Mouse (Mus musculus): ENCODE measurements around the gene Hspa1a. TPM values are rescaled to one million over a fixed set of nuclear protein-coding genes. Genes with fewer than 3 reads are reported as not detected.
"Not testable (repeated sequence)": the region's sequence is repeated elsewhere in the genome, so short reads cannot be mapped to it uniquely, and the experiment has no call there.

The Hspa1a gene
- polyA plus RNA-seq (2015; fragmentation: Nextera tagmentation; extraction: Ambion mirVana) = 13.7 and 16.3 TPM in 2 replicates

GRCm38 (mm10) chr17:34972069-34972749 is at the start of gene Hspa1a, which contains the start of gene Hspa1l:
Hspa1a (minus strand) TSS chr17:34972156.
Hspa1l (plus strand) TSS chr17:34972703.
- peak within 1 kb of the TSS; percentile 25 for H3K27ac ChIP-seq (ENCODE audit: low read length)
- under 1% methylated on average over 29 of the region's 33 CpGs for WGBS
- peak; percentile 96 for ATAC-seq (ENCODE audit: insufficient read depth, low FRiP score)
- not testable (repeated sequence) for H3K9me3 ChIP-seq (replicated peaks; ENCODE audit: control insufficient read depth, low read length); H3K4me1 ChIP-seq (ENCODE audit: control insufficient read depth, insufficient read depth, low read length); H3K36me3 ChIP-seq (ENCODE audit: control insufficient read depth, insufficient read depth, low read length)
- H3K27me3 ChIP-seq (ENCODE audit: control insufficient read depth, insufficient read depth, low read length) = peaks cover 19% of the 10 kb centered on the region
- peak within 1 kb of the TSS; percentile 42 for H3K4me3 ChIP-seq (replicated peaks; ENCODE audit: low read length)
- H3K4me2 ChIP-seq (ENCODE audit: low read depth, low read length) = peak within 1 kb of the TSS; percentile 69
- peak within 1 kb of the TSS; percentile 38 for H3K9ac ChIP-seq (ENCODE audit: low read length)

GRCm38 (mm10) chr17:35021163-35021808 is 49.3 kb upstream of the Hspa1a start:
- H3K9me3 ChIP-seq (replicated peaks; ENCODE audit: control insufficient read depth, low read length) = no peaks in the 10 kb centered on the region
- no peak overlapping the region for H3K4me2 ChIP-seq (ENCODE audit: low read depth, low read length)
- peaks cover 29% of the 10 kb centered on the region for H3K4me1 ChIP-seq (ENCODE audit: control insufficient read depth, insufficient read depth, low read length)
- ATAC-seq (ENCODE audit: insufficient read depth, low FRiP score) = peak; percentile 42; the same call in 1 of the 2 replicates
- H3K27ac ChIP-seq (ENCODE audit: low read length) = no peak overlapping the region; the same call in 1 of the 2 replicates
- 11% methylated on average over 16 of the region's 17 CpGs for WGBS
- H3K9ac ChIP-seq (ENCODE audit: low read length) = 0 out of 2 replicates have a peak overlapping the region, but pooled peaks have one; percentile 1
- no peaks in the 10 kb centered on the region for H3K36me3 ChIP-seq (ENCODE audit: control insufficient read depth, insufficient read depth, low read length)
- H3K4me3 ChIP-seq (replicated peaks; ENCODE audit: low read length) = no peak overlapping the region
- no peaks in the 10 kb centered on the region for H3K27me3 ChIP-seq (ENCODE audit: control insufficient read depth, insufficient read depth, low read length)

- no peaks in the 10 kb centered on the region for H3K36me3 ChIP-seq (ENCODE audit: control insufficient read depth, insufficient read depth, low read length)
- ATAC-seq (ENCODE audit: insufficient read depth, low FRiP score) = no peak
- H3K9me3 ChIP-seq (replicated peaks; ENCODE audit: control insufficient read depth, low read length) = no peaks in the 10 kb centered on the region
- H3K4me2 ChIP-seq (ENCODE audit: low read depth, low read length) = no peak overlapping the region
- no peaks in the 10 kb centered on the region for H3K27me3 ChIP-seq (ENCODE audit: control insufficient read depth, insufficient read depth, low read length)
- WGBS = 83% methylated on average over 8 of the region's 8 CpGs
- H3K9ac ChIP-seq (ENCODE audit: low read length) = no peak overlapping the region
- H3K27ac ChIP-seq (ENCODE audit: low read length) = no peak overlapping the region
- H3K4me3 ChIP-seq (replicated peaks; ENCODE audit: low read length) = no peak overlapping the region
- H3K4me1 ChIP-seq (ENCODE audit: control insufficient read depth, insufficient read depth, low read length) = peaks cover 25% of the 10 kb centered on the region
Observed at GRCm38 (mm10) chr17:35020551-35020950, 48.6 kb upstream of the Hspa1a start.

GRCm38 (mm10) chr17:35019894-35020293 is 47.9 kb upstream of the Hspa1a start:
- no peaks in the 10 kb centered on the region for H3K27me3 ChIP-seq (ENCODE audit: control insufficient read depth, insufficient read depth, low read length)
- 79% methylated on average over 11 of the region's 11 CpGs for WGBS
- H3K4me1 ChIP-seq (ENCODE audit: control insufficient read depth, insufficient read depth, low read length) = peaks cover 25% of the 10 kb centered on the region
- H3K4me3 ChIP-seq (replicated peaks; ENCODE audit: low read length) = no peak overlapping the region
- no peak overlapping the region for H3K27ac ChIP-seq (ENCODE audit: low read length)
- H3K4me2 ChIP-seq (ENCODE audit: low read depth, low read length) = no peak overlapping the region
- no peaks in the 10 kb centered on the region for H3K9me3 ChIP-seq (replicated peaks; ENCODE audit: control insufficient read depth, low read length)
- no peak for ATAC-seq (ENCODE audit: insufficient read depth, low FRiP score)
- H3K36me3 ChIP-seq (ENCODE audit: control insufficient read depth, insufficient read depth, low read length) = 0 out of 2 replicates have a peak, but pooled peaks cover 4% of the 10 kb centered on the region
- H3K9ac ChIP-seq (ENCODE audit: low read length) = no peak overlapping the region

GRCm38 (mm10) chr17:35018171-35018570 is 46.2 kb upstream of the Hspa1a start:
- H3K4me1 ChIP-seq (ENCODE audit: control insufficient read depth, insufficient read depth, low read length) = peaks cover 21% of the 10 kb centered on the region
- ATAC-seq (ENCODE audit: insufficient read depth, low FRiP score) = no peak
- 69% methylated on average over 3 of the region's 3 CpGs for WGBS
- H3K9me3 ChIP-seq (replicated peaks; ENCODE audit: control insufficient read depth, low read length) = no peaks in the 10 kb centered on the region
- peaks cover 16% of the 10 kb centered on the region; the same call in 1 of the 2 replicates for H3K36me3 ChIP-seq (ENCODE audit: control insufficient read depth, insufficient read depth, low read length)
- H3K4me2 ChIP-seq (ENCODE audit: low read depth, low read length) = no peak overlapping the region
- H3K27me3 ChIP-seq (ENCODE audit: control insufficient read depth, insufficient read depth, low read length) = no peaks in the 10 kb centered on the region
- no peak overlapping the region for H3K9ac ChIP-seq (ENCODE audit: low read length)
- no peak overlapping the region for H3K27ac ChIP-seq (ENCODE audit: low read length)
- H3K4me3 ChIP-seq (replicated peaks; ENCODE audit: low read length) = no peak overlapping the region

- no peak for ATAC-seq (ENCODE audit: insufficient read depth, low FRiP score)
- no peak overlapping the region for H3K4me2 ChIP-seq (ENCODE audit: low read depth, low read length)
- H3K9ac ChIP-seq (ENCODE audit: low read length) = no peak overlapping the region
- peaks cover 21% of the 10 kb centered on the region for H3K4me1 ChIP-seq (ENCODE audit: control insufficient read depth, insufficient read depth, low read length)
- H3K27me3 ChIP-seq (ENCODE audit: control insufficient read depth, insufficient read depth, low read length) = no peaks in the 10 kb centered on the region
- no peaks in the 10 kb centered on the region for H3K9me3 ChIP-seq (replicated peaks; ENCODE audit: control insufficient read depth, low read length)
- WGBS = 66% methylated on average over 14 of the region's 14 CpGs
- H3K36me3 ChIP-seq (ENCODE audit: control insufficient read depth, insufficient read depth, low read length) = peaks cover 20% of the 10 kb centered on the region
- no peak overlapping the region for H3K27ac ChIP-seq (ENCODE audit: low read length)
- H3K4me3 ChIP-seq (replicated peaks; ENCODE audit: low read length) = no peak overlapping the region
Observed at GRCm38 (mm10) chr17:35017706-35018030, 45.7 kb upstream of the Hspa1a start.

GRCm38 (mm10) chr17:35016791-35017705 is 45.1 kb upstream of the Hspa1a start:
- H3K27ac ChIP-seq (ENCODE audit: low read length) = peak overlapping the region; percentile 61
- H3K27me3 ChIP-seq (ENCODE audit: control insufficient read depth, insufficient read depth, low read length) = no peaks in the 10 kb centered on the region
- H3K4me1 ChIP-seq (ENCODE audit: control insufficient read depth, insufficient read depth, low read length) = peaks cover 19% of the 10 kb centered on the region
- peak overlapping the region; percentile 54; the same call in 1 of the 2 replicates for H3K9ac ChIP-seq (ENCODE audit: low read length)
- H3K4me2 ChIP-seq (ENCODE audit: low read depth, low read length) = no peak overlapping the region
- H3K4me3 ChIP-seq (replicated peaks; ENCODE audit: low read length) = no peak overlapping the region
- peaks cover 22% of the 10 kb centered on the region for H3K36me3 ChIP-seq (ENCODE audit: control insufficient read depth, insufficient read depth, low read length)
- H3K9me3 ChIP-seq (replicated peaks; ENCODE audit: control insufficient read depth, low read length) = no peaks in the 10 kb centered on the region
- ATAC-seq (ENCODE audit: insufficient read depth, low FRiP score) = no peak
- 74% methylated on average over 10 of the region's 10 CpGs for WGBS

- WGBS = 48% methylated on average over 12 of the region's 12 CpGs
- Histone ChIP-seq H3K4me1 (ENCODE audit: control insufficient read depth, insufficient read depth, low read length) (peaks cover 13% of the 10 kb centered on the region), H3K4me2 (ENCODE audit: low read depth, low read length) (no peak within 1 kb of the TSS), H3K36me3 (ENCODE audit: control insufficient read depth, insufficient read depth, low read length) (peaks cover 22% of the 10 kb centered on the region), H3K27ac (ENCODE audit: low read length) (peak within 1 kb of the TSS; percentile 61), H3K9ac (ENCODE audit: low read length) (peak within 1 kb of the TSS; percentile 54; the same call in 1 of the 2 replicates), H3K4me3 (replicated peaks; ENCODE audit: low read length) (no peak within 1 kb of the TSS), H3K9me3 (replicated peaks; ENCODE audit: control insufficient read depth, low read length) (no peaks in the 10 kb centered on the region), H3K27me3 (ENCODE audit: control insufficient read depth, insufficient read depth, low read length) (no peaks in the 10 kb centered on the region)
- peak; percentile 48; the same call in 1 of the 2 replicates for ATAC-seq (ENCODE audit: insufficient read depth, low FRiP score)
Observed at GRCm38 (mm10) chr17:35016376-35016775, 44.4 kb upstream of the Hspa1a start, which contains the start of gene Vwa7. Vwa7 (plus strand) TSS chr17:35016579.
